Mouse (Mus musculus) E14TG2a.4 (cell line): Measurements from ENCODE around the gene Eef1akmt3.

ENCODE experiments used
- CTCF ChIP-seq: conservative IDR thresholded peaks from 2 replicates; pipeline ENCODE4 v1.5.1; 2014; ENCODE audit warnings: low read length
- POU5F1 ChIP-seq: IDR thresholded peaks from 2 replicates; pipeline ENCODE4 v1.6.1; 2014; ENCODE audit warnings: low read length, borderline replicate concordance

GRCm38 (mm10) chr10:127047954-127048353 lies 6.6 kb upstream of the Eef1akmt3 start, which contains the start of gene Cyp27b1:
- TF ChIP-seq CTCF (no peak), POU5F1 (no peak)
